In the genomic region with DNA sequence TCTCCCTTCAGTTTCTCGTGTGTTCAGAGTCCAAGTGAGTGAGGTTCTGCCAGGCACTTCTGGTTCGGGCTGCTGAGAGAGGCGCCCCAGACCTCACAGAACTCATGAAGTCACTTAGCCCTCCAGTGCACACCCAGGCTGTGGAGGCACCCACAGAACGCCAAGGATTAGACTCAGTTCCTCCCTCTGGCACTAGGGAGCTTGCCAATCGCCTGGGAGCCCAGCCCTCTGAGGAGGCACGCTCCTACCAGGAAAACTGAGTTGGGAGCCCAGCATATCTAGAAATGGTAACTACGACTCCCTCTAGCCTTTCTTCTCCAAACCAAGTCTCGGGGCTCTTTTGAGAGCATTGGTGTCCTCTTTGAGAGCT, we compare ENCODE assay signal across 12 mouse cellular contexts. TPM values are rescaled to one million over a fixed set of nuclear protein-coding genes. Genes with fewer than 3 reads are reported as not detected.
DNase-seq lines count a peak whose midpoint lies in the region; ATAC-seq and TF ChIP-seq lines count a peak whose summit lies in the region.
"Had no signal": no experiment of that assay in that cellular context is flagged by ENCODE, and none has a peak within 500 bp of the region (broad histone marks: within the 10 kb centered on the region; RNA-seq: fewer than 3 reads in every experiment).

No protein-coding gene starts in this region.

- no peaks in the 10 kb centered on the region for H3K36me3 ChIP-seq in forebrain, embryonic 10.5 days (replicated peaks)
- H3K36me3 ChIP-seq in forebrain, postnatal 0 days (ENCODE audit: insufficient read depth): no peaks in the 10 kb centered on the region
- H3K36me3 ChIP-seq in kidney, embryonic 15.5 days: no peaks in the 10 kb centered on the region
- no peaks in the 10 kb centered on the region for H3K36me3 ChIP-seq in embryonic facial prominence, embryonic 13.5 days
- H3K36me3 ChIP-seq in limb, embryonic 14.5 days (ENCODE audit: control insufficient read depth, insufficient read depth, low read length): no peaks in the 10 kb centered on the region
- H3K36me3 ChIP-seq: G1E had no signal

- H3K27ac ChIP-seq in forebrain, embryonic 10.5 days: peak overlapping the region; percentile 76
- H3K27ac ChIP-seq in forebrain, postnatal 0 days (ENCODE audit: low read depth, low read length): no peak overlapping the region
- H3K27ac ChIP-seq in kidney, embryonic 15.5 days: peak overlapping the region; percentile 81
- peak overlapping the region; percentile 87 for H3K27ac ChIP-seq in embryonic facial prominence, embryonic 13.5 days
- peak overlapping the region; percentile 80 for H3K27ac ChIP-seq in limb, embryonic 14.5 days (replicated peaks; ENCODE audit: low read depth, low read length)

- peaks cover 15% of the 10 kb centered on the region; the same call in 1 of the 2 replicates for H3K27me3 ChIP-seq in forebrain, embryonic 10.5 days (ENCODE audit: poor library complexity, severe bottlenecking)
- no peaks in the 10 kb centered on the region for H3K27me3 ChIP-seq in forebrain, postnatal 0 days (ENCODE audit: insufficient read depth, low read length)
- no peaks in the 10 kb centered on the region for H3K27me3 ChIP-seq in kidney, embryonic 15.5 days
- no peaks in the 10 kb centered on the region for H3K27me3 ChIP-seq in embryonic facial prominence, embryonic 13.5 days
- no peaks in the 10 kb centered on the region for H3K27me3 ChIP-seq in limb, embryonic 14.5 days (ENCODE audit: control insufficient read depth, insufficient read depth, low read length)

- no peaks in the 10 kb centered on the region for H3K9me3 ChIP-seq in forebrain, embryonic 10.5 days
- H3K9me3 ChIP-seq in forebrain, postnatal 0 days (ENCODE audit: low read length): no peaks in the 10 kb centered on the region
- no peaks in the 10 kb centered on the region for H3K9me3 ChIP-seq in kidney, embryonic 15.5 days (replicated peaks)
- no peaks in the 10 kb centered on the region for H3K9me3 ChIP-seq in embryonic facial prominence, embryonic 13.5 days
- no peaks in the 10 kb centered on the region for H3K9me3 ChIP-seq in limb, embryonic 14.5 days (ENCODE audit: control insufficient read depth, low read length)

- no peak for TF ChIP-seq CTCF in forebrain, postnatal 0 days (IDR thresholded peaks at IDR 0.05; ENCODE audit: low read depth)

- WGBS in forebrain, embryonic 10.5 days: 76% methylated on average over 8 of the region's 8 CpGs
- 63% methylated on average over 8 of the region's 8 CpGs for WGBS in forebrain, postnatal 0 days
- WGBS in kidney, embryonic 15.5 days: 69% methylated on average over 8 of the region's 8 CpGs
- WGBS in embryonic facial prominence, embryonic 13.5 days: 49% methylated on average over 8 of the region's 8 CpGs
- WGBS in limb, embryonic 14.5 days: 55% methylated on average over 8 of the region's 8 CpGs

- no peak overlapping the region for H3K4me3 ChIP-seq in forebrain, embryonic 10.5 days
- no peak overlapping the region for H3K4me3 ChIP-seq in forebrain, postnatal 0 days (ENCODE audit: low read depth, low read length)
- no peak overlapping the region for H3K4me3 ChIP-seq in kidney, embryonic 15.5 days (replicated peaks)
- H3K4me3 ChIP-seq in embryonic facial prominence, embryonic 13.5 days: no peak overlapping the region
- no peak overlapping the region for H3K4me3 ChIP-seq in limb, embryonic 14.5 days (replicated peaks; ENCODE audit: low read length)

- no peak for TF ChIP-seq POLR2A in limb, embryonic 14.5 days (IDR thresholded peaks at IDR 0.05; ENCODE audit: borderline replicate concordance, extremely low read depth, insufficient read depth, insufficient read length)

- H3K4me2 ChIP-seq in forebrain, postnatal 0 days (ENCODE audit: low read depth): no peak overlapping the region
- H3K4me2 ChIP-seq in kidney, embryonic 15.5 days: no peak overlapping the region
- no peak overlapping the region for H3K4me2 ChIP-seq in embryonic facial prominence, embryonic 13.5 days
- no peak overlapping the region for H3K4me2 ChIP-seq in limb, embryonic 14.5 days (replicated peaks; ENCODE audit: low read depth, low read length, severe bottlenecking)

- no peak overlapping the region for H3K9ac ChIP-seq in forebrain, postnatal 0 days
- no peak overlapping the region for H3K9ac ChIP-seq in kidney, embryonic 15.5 days
- no peak overlapping the region for H3K9ac ChIP-seq in embryonic facial prominence, embryonic 13.5 days
- peak overlapping the region; percentile 16; the same call in 1 of the 2 replicates for H3K9ac ChIP-seq in limb, embryonic 14.5 days (ENCODE audit: low read depth, low read length, severe bottlenecking)

- peaks cover 62% of the 10 kb centered on the region for H3K4me1 ChIP-seq in forebrain, embryonic 10.5 days
- peaks cover 12% of the 10 kb centered on the region; the same call in 1 of the 2 replicates for H3K4me1 ChIP-seq in forebrain, postnatal 0 days (ENCODE audit: insufficient read depth)
- peaks cover 62% of the 10 kb centered on the region for H3K4me1 ChIP-seq in kidney, embryonic 15.5 days
- H3K4me1 ChIP-seq in embryonic facial prominence, embryonic 13.5 days: peaks cover 69% of the 10 kb centered on the region
- H3K4me1 ChIP-seq in limb, embryonic 14.5 days (ENCODE audit: control insufficient read depth, insufficient read depth, low read length): peaks cover 65% of the 10 kb centered on the region

- no peak for DNase-seq in forebrain, embryonic 10.5 days (ENCODE audit: extremely low spot score, low spot score)
- DNase-seq in forebrain, postnatal 0 days: no peak
- no peak for DNase-seq in kidney, adult 9 months
- no peak for DNase-seq in limb, embryonic 14.5 days (ENCODE audit: low spot score)
- DNase-seq in cerebellum, adult 9-10 months: no peak
- DNase-seq: adrenal gland, adult 2 months; cerebellum, adult 18-20 months; lung, postnatal 10 days had no signal

- ATAC-seq in forebrain, postnatal 0 days: no peak
- no peak for ATAC-seq in kidney, embryonic 15.5 days (replicated peaks; ENCODE audit: low FRiP score)
- no peak for ATAC-seq in embryonic facial prominence, embryonic 13.5 days (ENCODE audit: insufficient number of reproducible peaks, insufficient read depth, low FRiP score, low TSS enrichment, low read depth)
- ATAC-seq in limb, embryonic 14.5 days (ENCODE audit: low FRiP score, low read depth): no peak
- no peak for ATAC-seq in erythroblast, adult 5-6 weeks (replicated peaks; ENCODE audit: low FRiP score, poor library complexity, severe bottlenecking)

RNA-seq across cellular contexts. Expression of gene Dlk1, which starts 40.6 kb away (rescaled TPM):
- 200 and 274 TPM in 2 replicates for polyA plus RNA-seq in forebrain, embryonic 10.5 days (2016; fragmentation: Nextera tagmentation; extraction: Ambion mirVana)
- total RNA-seq in forebrain, postnatal 0 days (2014; rRNA removed): 16.5 and 35.8 TPM in 2 replicates
- polyA plus RNA-seq in forebrain, postnatal 0 days (2015; fragmentation: Nextera tagmentation; extraction: Ambion mirVana): 12.6 and 18.8 TPM in 2 replicates
- polyA plus RNA-seq in kidney, embryonic 15.5 days (2015; fragmentation: Nextera tagmentation; extraction: Ambion mirVana): 116 and 182 TPM in 2 replicates
- polyA plus RNA-seq in embryonic facial prominence, embryonic 13.5 days (2015; fragmentation: Nextera tagmentation; extraction: Ambion mirVana): 176 and 272 TPM in 2 replicates
- polyA plus RNA-seq in limb, embryonic 14.5 days (2012; rRNA removed): 2,661 and 2,964 TPM in 2 replicates
- polyA plus RNA-seq in limb, embryonic 14.5 days (2014; fragmentation: Nextera tagmentation; extraction: Ambion mirVana): 487 and 640 TPM in 2 replicates
- total RNA-seq in erythroblast, adult 5-6 weeks (2015; ENCODE audit: low replicate concordance): 2.5 TPM in 1 of 2 replicates, not detected in the other
- not detected in 2 replicates for total RNA-seq in erythroblast, adult 5-6 weeks (2017; ENCODE audit: low replicate concordance)
- polyA plus RNA-seq: G1E had no signal
